25 mouse cellular contexts compared by ENCODE assay signal in genomic region chr5:136552093-136552492, GRCm38 (mm10). TPM values are rescaled to one million over a fixed set of nuclear protein-coding genes. Genes with fewer than 3 reads are reported as not detected.
DNase-seq lines count a peak whose midpoint lies in the region; ATAC-seq and TF ChIP-seq lines count a peak whose summit lies in the region.
"Had no signal": no experiment of that assay in that cellular context is flagged by ENCODE, and none has a peak within 500 bp of the region (broad histone marks: within the 10 kb centered on the region; RNA-seq: fewer than 3 reads in every experiment).

No protein-coding gene starts in this region.

- H3K4me3 ChIP-seq in heart, embryonic 12.5 days: no peak overlapping the region
- H3K4me3 ChIP-seq in midbrain, embryonic 11.5 days (ENCODE audit: low read depth, low read length): no peak overlapping the region
- no peak overlapping the region for H3K4me3 ChIP-seq in midbrain, embryonic 10.5 days
- no peak overlapping the region for H3K4me3 ChIP-seq in hindbrain, postnatal 0 days (ENCODE audit: low read length)
- H3K4me3 ChIP-seq: embryonic facial prominence, embryonic 13.5 days; forebrain, embryonic 13.5 days; forebrain, embryonic 15.5 days had no signal

- H3K27ac ChIP-seq in heart, embryonic 12.5 days (ENCODE audit: poor library complexity, severe bottlenecking): 0 out of 2 replicates have a peak overlapping the region, but pooled peaks have one; percentile 22
- H3K27ac ChIP-seq in midbrain, embryonic 11.5 days (ENCODE audit: low read depth, low read length): no peak overlapping the region
- no peak overlapping the region for H3K27ac ChIP-seq in midbrain, embryonic 10.5 days (replicated peaks)
- no peak overlapping the region for H3K27ac ChIP-seq in hindbrain, postnatal 0 days
- H3K27ac ChIP-seq: embryonic facial prominence, embryonic 13.5 days; forebrain, embryonic 13.5 days; forebrain, embryonic 15.5 days had no signal

- H3K9me3 ChIP-seq in heart, embryonic 12.5 days (replicated peaks): no peaks in the 10 kb centered on the region
- no peaks in the 10 kb centered on the region for H3K9me3 ChIP-seq in midbrain, embryonic 11.5 days (ENCODE audit: control insufficient read depth, low read length)
- H3K9me3 ChIP-seq in midbrain, embryonic 10.5 days (replicated peaks): no peaks in the 10 kb centered on the region
- H3K9me3 ChIP-seq in hindbrain, postnatal 0 days (ENCODE audit: low read length): no peaks in the 10 kb centered on the region
- H3K9me3 ChIP-seq: embryonic facial prominence, embryonic 13.5 days; forebrain, embryonic 13.5 days; forebrain, embryonic 15.5 days; G1E had no signal

- H3K27me3 ChIP-seq in heart, embryonic 12.5 days (replicated peaks): no peaks in the 10 kb centered on the region
- H3K27me3 ChIP-seq in midbrain, embryonic 11.5 days (ENCODE audit: control insufficient read depth, insufficient read depth, low read length): no peaks in the 10 kb centered on the region
- no peaks in the 10 kb centered on the region for H3K27me3 ChIP-seq in midbrain, embryonic 10.5 days (ENCODE audit: low read depth, poor library complexity, severe bottlenecking)
- no peaks in the 10 kb centered on the region for H3K27me3 ChIP-seq in hindbrain, postnatal 0 days (ENCODE audit: insufficient read depth, low read length)
- H3K27me3 ChIP-seq: CH12.LX; forebrain, embryonic 13.5 days; forebrain, embryonic 15.5 days; Patski had no signal

- no peak overlapping the region for H3K4me2 ChIP-seq in heart, embryonic 12.5 days
- no peak overlapping the region for H3K4me2 ChIP-seq in midbrain, embryonic 11.5 days
- no peak overlapping the region for H3K4me2 ChIP-seq in hindbrain, postnatal 0 days (ENCODE audit: low read depth, low read length)
- H3K4me2 ChIP-seq: embryonic facial prominence, embryonic 13.5 days; forebrain, embryonic 13.5 days; forebrain, embryonic 15.5 days had no signal

- no peak for ATAC-seq in heart, embryonic 12.5 days (ENCODE audit: insufficient number of reproducible peaks, low FRiP score)
- ATAC-seq in midbrain, embryonic 11.5 days (ENCODE audit: low FRiP score): no peak
- no peak for ATAC-seq in hindbrain, postnatal 0 days
- ATAC-seq: activated CD4-positive, CD25-positive, alpha-beta regulatory T cell, adult 4 months; CD4-positive, CD25-positive, alpha-beta regulatory T cell, adult 4 months; forebrain, embryonic 13.5 days; forebrain, embryonic 15.5 days; forebrain, postnatal 0 days; Patski had no signal

- no peak for DNase-seq in heart, postnatal 36 days
- peak; percentile 68 for DNase-seq in midbrain, embryonic 11.5 days (ENCODE audit: low spot score, missing footprints)
- no peak for DNase-seq in midbrain, embryonic 10.5 days (ENCODE audit: low spot score)
- peak; percentile 66 for DNase-seq in Muller cell, postnatal 12 days (ENCODE audit: inconsistent ontology term)
- no peak for DNase-seq in urinary bladder, postnatal 14 days (ENCODE audit: low spot score)
- no peak for DNase-seq in hindbrain, postnatal 0 days (ENCODE audit: low spot score)
- DNase-seq: adrenal gland, adult 8-10 months; adrenal gland, postnatal 14 days; adrenal gland, postnatal 36 days; B cell, adult 2 months; cerebellum, adult 11-12 months; cerebellum, adult 2 months; cerebellum, adult 9-10 months; cerebellum, postnatal 10 days; cerebellum, postnatal 25 days; forebrain, postnatal 0 days had no signal

- WGBS in heart, embryonic 12.5 days: 83% methylated on average over 3 of the region's 3 CpGs
- 87% methylated on average over 3 of the region's 3 CpGs for WGBS in midbrain, embryonic 11.5 days
- WGBS in midbrain, embryonic 10.5 days: 90% methylated on average over 3 of the region's 3 CpGs
- 90% methylated on average over 3 of the region's 3 CpGs for WGBS in hindbrain, postnatal 0 days

- H3K4me1 ChIP-seq in heart, embryonic 12.5 days (replicated peaks): peaks cover 78% of the 10 kb centered on the region
- H3K4me1 ChIP-seq in midbrain, embryonic 11.5 days (ENCODE audit: control insufficient read depth, insufficient read depth, low read length): peaks cover 2% of the 10 kb centered on the region; the same call in 1 of the 2 replicates
- peaks cover 39% of the 10 kb centered on the region for H3K4me1 ChIP-seq in midbrain, embryonic 10.5 days
- peaks cover 13% of the 10 kb centered on the region for H3K4me1 ChIP-seq in hindbrain, postnatal 0 days (ENCODE audit: insufficient read depth, low read length)

- no peaks in the 10 kb centered on the region for H3K36me3 ChIP-seq in heart, embryonic 12.5 days
- H3K36me3 ChIP-seq in midbrain, embryonic 11.5 days (ENCODE audit: control insufficient read depth, insufficient read depth, low read length): no peaks in the 10 kb centered on the region
- H3K36me3 ChIP-seq in midbrain, embryonic 10.5 days: peaks cover 6% of the 10 kb centered on the region
- no peaks in the 10 kb centered on the region for H3K36me3 ChIP-seq in hindbrain, postnatal 0 days (ENCODE audit: insufficient read depth, low read length)
- H3K36me3 ChIP-seq: embryonic facial prominence, embryonic 13.5 days; forebrain, embryonic 15.5 days; G1E had no signal

- TF ChIP-seq CTCF in hindbrain, postnatal 0 days (IDR thresholded peaks at IDR 0.05; ENCODE audit: low read depth): no peak

- H3K9ac ChIP-seq in heart, embryonic 12.5 days: no peak overlapping the region
- no peak overlapping the region for H3K9ac ChIP-seq in midbrain, embryonic 11.5 days (ENCODE audit: low read length)
- no peak overlapping the region for H3K9ac ChIP-seq in hindbrain, postnatal 0 days (replicated peaks; ENCODE audit: low read length)
- H3K9ac ChIP-seq: embryonic facial prominence, embryonic 13.5 days; forebrain, embryonic 13.5 days; forebrain, embryonic 15.5 days; forebrain, postnatal 0 days had no signal

- intact Hi-C loops in heart, postnatal 36 days (cut with DNase I): no loop called here

RNA-seq across cellular contexts. Expression of gene Cux1, which starts 15.2 kb away (rescaled TPM):
- 81.0 and 85.4 TPM in 2 replicates for polyA plus RNA-seq in heart, embryonic 12.5 days (2016; fragmentation: Nextera tagmentation; extraction: Ambion mirVana)
- 10 to 100 TPM; 93.1 to 99.6 TPM for total RNA-seq in heart, postnatal 36 days (2021)
- 117 and 130 TPM in 2 replicates for polyA plus RNA-seq in midbrain, embryonic 11.5 days (2014; fragmentation: Nextera tagmentation; extraction: Ambion mirVana)
- 100 and 128 TPM in 2 replicates for polyA plus RNA-seq in midbrain, embryonic 10.5 days (2016; fragmentation: Nextera tagmentation; extraction: Ambion mirVana)
- total RNA-seq in hindbrain, postnatal 0 days (2014; rRNA removed): 132 and 137 TPM in 2 replicates
- 81.1 and 86.3 TPM in 2 replicates for polyA plus RNA-seq in hindbrain, postnatal 0 days (2015; fragmentation: Nextera tagmentation; extraction: Ambion mirVana)

Comparison
In these comparisons a context has a peak if more than half of its experiments do, and no peak if none do; other contexts are left out.
1. DNase-seq: peak in midbrain, embryonic 11.5 days (single experiment) and Muller cell, postnatal 12 days (single experiment); none in heart, postnatal 36 days (0 of 2), midbrain, embryonic 10.5 days (single experiment), urinary bladder, postnatal 14 days (single experiment) and hindbrain, postnatal 0 days (single experiment).